Mouse (Mus musculus): ENCODE data around the gene Hipk1. TPM values are rescaled to one million over a fixed set of nuclear protein-coding genes. Genes with fewer than 3 reads are reported as not detected.

Gene Hipk1
- total and polyA plus RNA-seq, 3 experiments, result 50.8 to 109 (median 98.1) TPM

- Histone ChIP-seq H3K4me1 (ENCODE audit: control insufficient read depth, insufficient read depth, low read length) (peaks cover 11% of the 10 kb centered on the region), H3K36me3 (ENCODE audit: control insufficient read depth, insufficient read depth, low read length) (no peaks in the 10 kb centered on the region), H3K4me3 (no peak overlapping the region), H3K27ac (peak overlapping the region; percentile 32), H3K79me2 (replicated peaks; ENCODE audit: control insufficient read depth, insufficient read depth, low read length) (no peaks in the 10 kb centered on the region), H3K9ac (ENCODE audit: low read depth, low read length) (no peak overlapping the region; the same call in 1 of the 2 replicates), H3K27me3 (ENCODE audit: control insufficient read depth, insufficient read depth, low read length) (no peaks in the 10 kb centered on the region)
- DNase-seq, result peak; percentile 64 to 67
- intact Hi-C loops (cut with DNase I), result loop anchor here (5.0 kb wide), 1 partner anchor 303 kb away; no protein-coding TSS in a partner anchor
- TF ChIP-seq EP300 (IDR thresholded peaks at IDR 0.05; ENCODE audit: insufficient read depth, low read depth, low read length) (0 out of 2 replicates have a peak, but pooled peaks have one; percentile 36), CTCF (IDR thresholded peaks at IDR 0.05) (no peak), POLR2A (IDR thresholded peaks at IDR 0.05; ENCODE audit: insufficient read depth, low read depth, low read length) (peak; percentile 17; the same call in 1 of the 2 replicates)
- 23% methylated on average over 11 of the region's 11 CpGs for WGBS
These were observed 56.5 kb downstream of the Hipk1 start for GRCm38 (mm10) chr3:103734696-103735519.

- H3K4me3 ChIP-seq, result no peak overlapping the region
- peaks cover 11% of the 10 kb centered on the region for H3K4me1 ChIP-seq (ENCODE audit: control insufficient read depth, insufficient read depth, low read length)
- no peaks in the 10 kb centered on the region for H3K36me3 ChIP-seq (ENCODE audit: control insufficient read depth, insufficient read depth, low read length)
- no peaks in the 10 kb centered on the region for H3K79me2 ChIP-seq (replicated peaks; ENCODE audit: control insufficient read depth, insufficient read depth, low read length)
- no peak for DNase-seq
- intact Hi-C loops (cut with DNase I), result no loop called here
- TF ChIP-seq EP300 (IDR thresholded peaks at IDR 0.05; ENCODE audit: insufficient read depth, low read depth, low read length) (no peak), POLR2A (IDR thresholded peaks at IDR 0.05; ENCODE audit: insufficient read depth, low read depth, low read length) (no peak), CTCF (IDR thresholded peaks at IDR 0.05) (no peak)
- H3K27me3 ChIP-seq (ENCODE audit: control insufficient read depth, insufficient read depth, low read length), result no peaks in the 10 kb centered on the region
- WGBS, result 70% methylated on average over 19 of the region's 19 CpGs
- no peak overlapping the region for H3K9ac ChIP-seq (ENCODE audit: low read depth, low read length)
- H3K27ac ChIP-seq, result no peak overlapping the region
These were observed 57.3 kb downstream of the Hipk1 start for GRCm38 (mm10) chr3:103733799-103734695.

- no peak for DNase-seq
- H3K4me3 ChIP-seq, result no peak overlapping the region
- H3K27me3 ChIP-seq (ENCODE audit: control insufficient read depth, insufficient read depth, low read length), result no peaks in the 10 kb centered on the region
- no peak for TF ChIP-seq CTCF (IDR thresholded peaks at IDR 0.05)
- TF ChIP-seq POLR2A (IDR thresholded peaks at IDR 0.05; ENCODE audit: insufficient read depth, low read depth, low read length), result no peak
- no peak for TF ChIP-seq EP300 (IDR thresholded peaks at IDR 0.05; ENCODE audit: insufficient read depth, low read depth, low read length)
- WGBS, result 59% methylated on average over 2 of the region's 2 CpGs
- H3K27ac ChIP-seq, result no peak overlapping the region
- intact Hi-C loops (cut with DNase I), result no loop called here
- H3K36me3 ChIP-seq (ENCODE audit: control insufficient read depth, insufficient read depth, low read length), result no peaks in the 10 kb centered on the region
- no peaks in the 10 kb centered on the region for H3K79me2 ChIP-seq (replicated peaks; ENCODE audit: control insufficient read depth, insufficient read depth, low read length)
- H3K4me1 ChIP-seq (ENCODE audit: control insufficient read depth, insufficient read depth, low read length), result peaks cover 11% of the 10 kb centered on the region
- H3K9ac ChIP-seq (ENCODE audit: low read depth, low read length), result no peak overlapping the region
These were observed 58.2 kb downstream of the Hipk1 start for GRCm38 (mm10) chr3:103733176-103733575.

- 97% methylated on average over 3 of the region's 3 CpGs for WGBS
- DNase-seq, result no peak
- no peaks in the 10 kb centered on the region for H3K79me2 ChIP-seq (replicated peaks; ENCODE audit: control insufficient read depth, insufficient read depth, low read length)
- H3K27ac ChIP-seq, result no peak overlapping the region
- no peak for TF ChIP-seq CTCF (IDR thresholded peaks at IDR 0.05)
- no peak for TF ChIP-seq EP300 (IDR thresholded peaks at IDR 0.05; ENCODE audit: insufficient read depth, low read depth, low read length)
- no peaks in the 10 kb centered on the region for H3K36me3 ChIP-seq (ENCODE audit: control insufficient read depth, insufficient read depth, low read length)
- no peak overlapping the region for H3K9ac ChIP-seq (ENCODE audit: low read depth, low read length)
- intact Hi-C loops (cut with DNase I), result no loop called here
- H3K4me1 ChIP-seq (ENCODE audit: control insufficient read depth, insufficient read depth, low read length), result peaks cover 8% of the 10 kb centered on the region
- H3K27me3 ChIP-seq (ENCODE audit: control insufficient read depth, insufficient read depth, low read length), result no peaks in the 10 kb centered on the region
- no peak overlapping the region for H3K4me3 ChIP-seq
These were observed 59.2 kb downstream of the Hipk1 start for GRCm38 (mm10) chr3:103732116-103732515.

GRCm38 (mm10) chr3:103729850-103730249 is 61.5 kb downstream of the Hipk1 start:
- TF ChIP-seq CTCF (IDR thresholded peaks at IDR 0.05) (no peak), EP300 (IDR thresholded peaks at IDR 0.05; ENCODE audit: insufficient read depth, low read depth, low read length) (no peak), POLR2A (IDR thresholded peaks at IDR 0.05; ENCODE audit: insufficient read depth, low read depth, low read length) (no peak)
- Histone ChIP-seq H3K79me2 (replicated peaks; ENCODE audit: control insufficient read depth, insufficient read depth, low read length) (no peaks in the 10 kb centered on the region), H3K27me3 (ENCODE audit: control insufficient read depth, insufficient read depth, low read length) (no peaks in the 10 kb centered on the region), H3K9ac (ENCODE audit: low read depth, low read length) (no peak overlapping the region), H3K4me3 (no peak overlapping the region), H3K36me3 (ENCODE audit: control insufficient read depth, insufficient read depth, low read length) (no peaks in the 10 kb centered on the region), H3K4me1 (ENCODE audit: control insufficient read depth, insufficient read depth, low read length) (no peaks in the 10 kb centered on the region), H3K27ac (no peak overlapping the region)
- DNase-seq, result no peak
- intact Hi-C loops (cut with DNase I), result no loop called here
- WGBS, result 84% methylated on average over 9 of the region's 9 CpGs

All from heart, adult 2 months (tissue).